Mouse (Mus musculus) c-Kit-positive CD71-positive TER-119-positive erythroid progenitor cells, embryonic 14.5 days (primary cell): Measurements from ENCODE around the gene Mug1.
"Not testable (repeated sequence)": the region's sequence is repeated elsewhere in the genome, so short reads cannot be mapped to it uniquely, and the experiment has no call there.

Experiments
- DNase-seq: peaks from one replicate; pipeline ENCODE4 v3.0.0-alpha.2; 2013; ENCODE audit warnings: low spot score

Mug1 gene

DNA sequence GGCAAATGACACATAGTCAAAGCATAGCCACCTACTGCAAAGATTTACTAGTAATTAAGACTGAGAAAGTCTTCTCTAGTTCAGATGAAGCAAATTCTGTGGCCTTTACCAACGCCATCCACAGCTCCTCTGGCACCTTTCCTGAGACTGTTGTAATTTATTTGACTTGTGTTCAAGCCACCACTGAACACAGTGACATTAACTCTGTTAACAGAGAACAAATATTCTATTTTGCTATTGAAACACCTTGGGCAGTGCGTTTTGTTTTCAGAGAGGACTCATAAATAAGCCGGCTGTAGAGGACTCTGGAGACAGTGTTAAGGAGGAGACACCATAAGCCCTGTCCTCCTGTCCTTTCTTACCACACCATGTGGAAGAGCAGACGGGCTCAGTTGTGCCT lies at the start of gene Mug1:
Gene Mug1 (plus strand): TSS at position 271 of the 400 bp plus-strand sequence.
- DNase-seq: not testable (repeated sequence)

GRCm38 (mm10) chr6:121828034-121828433 lies 10.3 kb upstream of the Mug1 start:
- no peak for DNase-seq

DNA sequence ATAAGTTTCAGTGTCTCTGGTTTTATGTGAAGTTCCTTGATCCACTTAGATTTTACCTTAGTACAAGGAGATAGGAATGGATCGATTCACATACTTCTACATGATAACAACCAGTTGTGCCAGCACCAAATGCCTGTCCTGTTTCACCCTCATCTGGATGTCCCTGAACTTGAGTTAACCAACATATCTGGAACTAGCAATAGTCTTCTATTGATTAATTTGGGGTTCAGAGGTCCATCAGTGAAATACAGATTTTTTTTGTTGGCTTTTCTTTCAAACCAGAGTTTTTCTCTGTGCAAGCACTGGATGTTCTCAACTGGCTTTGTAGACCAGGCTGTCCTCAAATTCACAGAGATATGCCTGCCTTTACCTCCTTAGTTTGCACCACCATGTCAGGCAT lies 2.0 kb upstream of the Mug1 start:
- DNase-seq: no peak

GRCm38 (mm10) chr6:121848378-121848777 lies 10.0 kb downstream of the Mug1 start:
- no peak for DNase-seq
